Mouse (Mus musculus): ENCODE data around the gene Rapgef4.

GRCm38 (mm10) chr2:72151792-72152554, 170.9 kb downstream of the Rapgef4 start:
- no peak for TF ChIP-seq ZNF384 (IDR thresholded peaks at IDR 0.05; ENCODE audit: low read depth, low read length)
- TF ChIP-seq ZC3H11A (IDR thresholded peaks at IDR 0.05; ENCODE audit: borderline replicate concordance, low read depth, low read length): no peak
- TF ChIP-seq HCFC1 (IDR thresholded peaks at IDR 0.05; ENCODE audit: borderline replicate concordance, insufficient read depth, low read length): no peak

All from ES-E14 (cell line).